Mouse (Mus musculus): ENCODE data around the gene Map3k20. TPM values are rescaled to one million over a fixed set of nuclear protein-coding genes. Genes with fewer than 3 reads are reported as not detected.

The Map3k20 gene
- polyA plus RNA-seq, 1 experiment = 54.3 TPM

DNA sequence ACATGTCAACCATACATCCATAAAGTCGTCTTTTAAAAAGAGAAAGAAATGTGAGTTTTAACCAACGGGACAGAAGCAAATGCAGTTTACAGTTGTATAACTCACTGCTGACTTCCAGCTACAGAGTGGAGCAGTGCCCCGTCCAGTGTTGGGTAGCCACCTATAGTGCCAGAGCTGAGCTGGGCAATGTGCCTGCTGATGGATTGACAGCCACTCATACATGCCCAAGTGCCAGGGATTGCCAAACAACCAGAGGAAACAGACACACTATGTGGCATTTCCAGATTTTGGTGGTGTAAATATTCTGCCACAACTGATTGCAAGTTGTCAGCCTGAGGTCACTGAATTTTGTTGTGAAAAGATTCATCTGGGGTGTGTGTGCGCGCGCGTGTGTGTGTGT lies 139.2 kb downstream of the Map3k20 start:
- no peak for DNase-seq (ENCODE audit: low spot score)

DNA sequence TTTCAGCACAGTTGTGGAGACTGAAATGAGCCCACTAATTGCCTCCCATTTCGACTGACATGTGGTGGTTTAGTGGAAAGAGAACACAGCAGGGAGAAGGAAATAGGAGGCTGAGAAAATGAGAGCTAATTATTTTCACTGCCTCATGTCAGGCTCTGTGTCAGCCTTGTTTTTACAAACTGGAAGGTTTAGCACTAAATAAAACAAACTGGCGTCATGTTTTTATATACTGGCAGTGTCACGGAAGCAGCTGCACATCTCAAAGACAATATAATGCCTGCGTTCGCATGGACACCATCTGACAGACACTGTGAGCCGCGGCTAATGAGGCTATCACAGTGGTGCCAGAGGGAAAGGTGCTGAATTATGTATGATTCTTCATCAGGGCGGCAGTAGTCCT lies 141.3 kb downstream of the Map3k20 start:
- DNase-seq (ENCODE audit: low spot score) = no peak

GRCm38 (mm10) chr2:72427288-72427687 lies 141.9 kb downstream of the Map3k20 start:
- no peak for DNase-seq (ENCODE audit: low spot score)

DNA sequence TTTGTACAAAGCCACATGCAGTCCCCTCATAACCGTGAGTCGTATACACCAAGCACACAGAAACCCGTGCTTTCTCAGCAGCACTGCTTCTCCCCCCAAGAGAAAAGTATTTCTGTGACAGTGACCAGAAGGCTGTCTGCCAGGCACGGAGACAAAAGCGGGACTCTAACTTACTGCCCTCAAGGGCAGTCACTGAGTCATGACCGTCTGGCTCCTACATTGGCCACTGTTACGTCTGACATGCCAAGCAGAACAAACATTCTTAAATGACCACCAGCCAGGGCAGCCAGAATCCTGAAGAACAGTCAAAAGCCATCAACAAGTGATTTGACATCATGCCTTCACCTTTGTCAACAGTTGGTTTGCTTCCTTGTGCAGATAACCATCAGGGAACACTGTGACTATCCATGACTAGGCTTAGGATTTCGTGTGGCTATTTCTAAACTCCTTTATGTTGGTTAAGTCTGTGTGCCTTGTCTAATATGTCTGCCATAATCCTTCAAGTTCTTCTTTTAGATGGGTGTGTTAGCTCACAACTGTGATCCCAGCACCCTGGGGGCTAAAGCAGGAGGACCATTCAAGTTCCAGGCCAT lies 153.6 kb downstream of the Map3k20 start:
- no peak for DNase-seq (ENCODE audit: low spot score)

- no peak for DNase-seq (ENCODE audit: low spot score)
Observed at GRCm38 (mm10) chr2:72441010-72441409, 155.6 kb downstream of the Map3k20 start.

DNA sequence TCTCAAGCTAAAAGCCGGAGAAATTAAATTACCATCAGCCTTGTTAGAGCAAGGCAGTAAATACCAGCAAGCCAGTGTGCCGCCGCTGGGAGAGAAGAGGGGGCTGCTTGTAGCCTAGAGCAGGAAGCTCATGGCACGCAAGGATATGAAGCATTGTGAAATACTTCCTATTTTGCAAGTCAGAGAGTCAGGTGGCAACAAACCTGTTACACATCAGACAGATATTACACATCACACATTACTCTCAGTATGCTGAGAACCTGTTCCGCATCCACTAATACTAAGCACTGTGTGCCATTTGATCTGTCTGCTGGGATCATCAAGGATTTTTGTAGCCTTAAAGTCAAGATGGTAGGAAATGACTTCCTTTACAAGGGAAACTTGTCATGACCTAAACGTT lies 157.4 kb downstream of the Map3k20 start:
- DNase-seq (ENCODE audit: low spot score) = no peak

- no peak for DNase-seq (ENCODE audit: low spot score)
Observed at GRCm38 (mm10) chr2:72443960-72444359, 158.5 kb downstream of the Map3k20 start.

- DNase-seq (ENCODE audit: low spot score) = no peak
Observed at GRCm38 (mm10) chr2:72446106-72446505, 160.7 kb downstream of the Map3k20 start.

GRCm38 (mm10) chr2:72446615-72447014 lies 161.2 kb downstream of the Map3k20 start:
- no peak for DNase-seq (ENCODE audit: low spot score)

GRCm38 (mm10) chr2:72453563-72453962 lies 168.1 kb downstream of the Map3k20 start:
- DNase-seq (ENCODE audit: low spot score) = no peak

DNA sequence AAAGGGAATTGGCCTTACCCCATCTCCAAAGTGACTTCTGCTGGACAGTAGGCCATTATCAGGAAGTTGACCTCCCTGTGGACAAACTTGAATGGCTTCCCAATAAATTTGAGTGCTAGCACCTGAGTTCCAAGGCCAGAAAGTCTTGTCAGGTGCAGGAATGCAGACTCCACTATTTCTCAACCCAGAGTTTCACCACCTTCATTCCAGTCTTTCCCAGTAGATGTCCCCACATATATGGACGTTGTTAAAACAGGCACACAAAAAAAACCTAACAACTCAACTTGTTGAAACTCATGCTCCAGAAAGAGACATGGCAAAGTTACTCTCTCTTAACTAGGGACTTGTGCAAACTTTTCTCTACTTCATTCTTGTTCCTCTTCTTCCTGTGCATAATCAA lies 170.8 kb downstream of the Map3k20 start:
- DNase-seq (ENCODE audit: low spot score) = no peak

GRCm38 (mm10) chr2:72464376-72465014 lies 179.1 kb downstream of the Map3k20 start:
- DNase-seq (ENCODE audit: low spot score) = no peak

DNA sequence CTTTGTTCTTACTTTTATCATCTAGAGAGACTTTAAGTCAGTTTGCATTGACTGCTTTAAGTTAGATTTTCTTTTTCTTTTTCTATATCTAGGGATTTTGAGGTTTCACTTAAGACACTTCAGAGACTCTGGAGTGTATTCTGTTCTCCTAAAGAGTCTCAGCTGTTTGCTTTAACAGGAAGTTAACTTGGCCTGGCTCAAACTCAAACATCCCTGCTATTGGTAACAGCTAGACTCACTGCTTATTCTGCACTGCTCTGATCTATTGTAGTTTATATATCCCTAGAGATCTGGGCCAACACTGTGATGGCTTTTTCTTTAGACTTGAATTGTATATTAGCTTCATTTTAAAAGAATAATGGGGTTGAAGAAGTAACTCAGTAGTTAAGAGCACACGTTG lies 182.2 kb downstream of the Map3k20 start:
- no peak for DNase-seq (ENCODE audit: low spot score)

GRCm38 (mm10) chr2:72471415-72472070 lies 186.1 kb downstream of the Map3k20 start:
- no peak for DNase-seq (ENCODE audit: low spot score)

DNA sequence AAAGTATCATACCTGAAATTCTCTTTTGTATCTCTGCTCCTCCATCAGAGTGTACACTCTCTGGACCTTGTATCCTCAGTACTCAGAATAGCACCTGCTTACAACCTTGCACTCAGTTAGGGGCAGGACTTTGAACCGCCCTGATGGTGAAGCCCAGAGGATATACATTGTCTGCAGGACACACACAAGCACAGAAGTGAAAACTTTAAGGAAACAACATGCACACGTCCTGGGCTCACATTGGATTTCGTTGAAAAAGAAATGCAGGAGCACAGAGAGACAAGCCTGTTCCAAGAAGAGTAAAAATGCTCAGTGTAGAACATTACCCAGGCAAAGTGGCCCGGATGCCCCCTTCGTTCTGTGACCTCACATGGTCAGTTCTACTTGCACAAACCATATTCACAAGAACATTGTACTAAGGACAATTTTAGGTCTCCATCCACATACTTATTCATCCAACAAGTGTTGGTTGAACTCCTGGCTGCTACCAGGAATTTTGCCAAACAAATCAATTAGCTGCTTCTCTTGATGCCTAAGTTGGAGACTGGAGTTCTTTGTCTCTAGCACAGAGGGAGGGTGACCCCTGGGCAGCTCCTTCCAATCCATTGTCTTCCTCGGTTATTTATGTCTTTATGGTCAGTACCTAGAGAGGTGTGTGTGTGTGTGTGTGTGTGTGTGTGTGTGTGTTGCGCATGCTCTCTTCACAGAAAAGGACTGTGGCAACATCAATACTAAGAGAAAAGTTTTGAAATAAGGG lies 189.3 kb downstream of the Map3k20 start:
- no peak for DNase-seq (ENCODE audit: low spot score)

DNA sequence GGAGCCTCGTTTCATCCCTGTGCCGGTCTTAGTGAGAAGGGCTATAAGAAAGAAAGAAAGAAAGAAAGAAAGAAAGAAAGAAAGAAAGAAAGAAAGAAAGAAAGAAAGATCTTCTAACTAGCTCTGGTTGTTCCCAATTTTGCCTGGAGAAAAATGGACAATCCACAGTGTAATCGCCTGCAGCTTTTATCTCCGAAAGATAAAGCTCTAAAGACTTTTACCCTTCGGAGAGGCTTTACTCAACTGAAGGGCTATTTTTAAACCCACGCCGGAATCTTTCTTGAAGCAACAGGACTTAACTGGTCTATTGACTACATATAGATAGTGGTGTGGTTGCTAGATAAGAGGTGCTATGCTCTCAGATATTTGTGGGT lies 190.0 kb downstream of the Map3k20 start:
- DNase-seq (ENCODE audit: low spot score) = no peak

- peak; percentile 77 for DNase-seq (ENCODE audit: low spot score)
Observed at GRCm38 (mm10) chr2:72475797-72476485, 190.5 kb downstream of the Map3k20 start, which contains the start of gene Cdca7. Gene Cdca7, plus strand, starts transcription at chr2:72476159.

- peak; percentile 27 for DNase-seq (ENCODE audit: low spot score)
Observed at GRCm38 (mm10) chr2:72476486-72477211, 191.2 kb downstream of the Map3k20 start.

GRCm38 (mm10) chr2:72477221-72477620 lies 191.8 kb downstream of the Map3k20 start:
- no peak for DNase-seq (ENCODE audit: low spot score)

DNA sequence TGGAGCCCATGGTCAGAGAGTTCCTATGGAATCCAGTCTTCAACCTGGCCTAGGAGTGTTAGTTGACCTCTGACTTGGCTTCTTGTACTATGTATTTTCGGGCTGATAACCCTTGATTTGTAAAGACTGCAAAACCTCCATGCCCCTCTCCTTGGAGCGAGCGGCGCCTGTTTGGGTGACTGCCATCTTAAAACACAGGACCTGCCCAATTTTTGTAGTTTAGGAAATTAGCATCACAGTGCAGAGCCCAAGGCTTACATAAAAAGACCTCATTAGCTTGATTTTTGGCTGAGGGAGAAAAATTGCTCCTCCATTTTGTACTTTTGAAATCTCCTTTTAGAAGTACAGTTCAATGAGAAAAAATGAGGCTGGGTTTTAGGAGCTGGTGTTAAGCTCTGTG lies 192.7 kb downstream of the Map3k20 start:
- no peak for DNase-seq (ENCODE audit: low spot score)

DNA sequence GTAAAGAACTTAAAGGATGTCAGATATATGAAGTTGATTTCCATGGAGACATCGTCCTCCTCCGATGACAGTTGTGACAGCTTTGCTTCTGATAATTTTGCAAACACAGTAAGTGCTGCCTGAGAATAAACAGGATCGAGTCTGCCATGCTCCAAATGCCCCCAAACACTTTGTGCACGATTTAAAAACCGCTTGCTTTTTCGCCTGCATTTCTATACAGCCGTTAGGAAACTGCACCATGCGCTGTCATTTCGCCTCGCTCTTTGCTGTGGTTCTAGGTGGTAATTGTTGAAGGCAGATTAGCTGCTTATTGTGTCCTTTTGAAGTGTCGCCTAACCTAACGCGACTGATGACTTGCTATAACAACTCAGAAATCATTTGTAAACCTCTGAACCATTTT lies 193.5 kb downstream of the Map3k20 start:
- DNase-seq (ENCODE audit: low spot score) = no peak

Data from urinary bladder, adult 2 months (tissue).